Mouse (Mus musculus) left cerebral cortex, adult 18-20 months (tissue): ENCODE measurements at regions not wholly inside any gene's neighbourhood (a gene's known extent, or its start where the extent isn't known, plus 50 kb on each side); places are given as distances from the start of the nearest gene placed in this dataset.

Experiments
- DNase-seq, 2 experiments: peaks; one replicate each; pipeline ENCODE4 v3.0.0; 2021 to 2022; ENCODE audit warnings: low spot score in 2 of 2, mixed read lengths in 1 of 2

DNA sequence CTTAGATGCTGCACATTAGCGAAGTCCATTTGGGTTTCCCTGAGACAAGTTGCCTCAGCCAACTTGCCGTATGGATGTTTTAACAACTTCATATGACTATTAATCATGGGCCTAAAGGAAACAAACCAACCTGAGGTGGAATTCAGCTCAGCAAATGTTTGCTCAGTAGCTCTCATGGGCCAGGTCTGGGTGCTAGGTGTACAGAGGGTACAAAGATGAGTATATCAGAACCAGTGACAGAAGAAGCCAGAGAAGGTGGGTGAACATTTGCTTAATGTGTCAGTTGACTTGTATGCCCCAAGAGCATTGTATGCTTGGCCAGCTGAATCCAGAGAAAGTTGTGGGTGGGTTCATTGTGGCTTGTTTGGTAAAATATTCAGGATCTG is 53.8 kb upstream of the Bmp2 start:
- no peak for DNase-seq

DNA sequence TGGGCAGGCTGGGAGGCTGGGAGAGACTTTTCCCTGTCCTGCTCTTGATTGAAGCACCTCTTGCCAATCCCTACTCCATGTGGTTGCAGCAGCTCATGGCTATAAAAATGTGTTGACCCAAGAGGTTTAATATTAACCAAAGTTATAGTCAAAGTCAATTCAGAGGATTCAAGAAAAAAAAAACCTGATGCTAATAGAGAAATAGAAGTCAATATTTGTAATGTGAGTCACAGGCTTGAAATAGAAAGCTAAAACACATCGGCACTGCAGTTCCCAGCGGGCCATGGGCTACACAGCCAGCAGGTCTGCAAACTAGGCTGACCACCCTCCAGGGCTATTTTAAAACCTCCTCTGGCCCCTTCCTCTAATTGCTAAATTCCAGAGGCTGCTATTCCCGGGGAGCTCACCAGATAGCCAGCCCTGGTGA is 53.2 kb upstream of the Bmp2 start:
- DNase-seq: no peak

DNA sequence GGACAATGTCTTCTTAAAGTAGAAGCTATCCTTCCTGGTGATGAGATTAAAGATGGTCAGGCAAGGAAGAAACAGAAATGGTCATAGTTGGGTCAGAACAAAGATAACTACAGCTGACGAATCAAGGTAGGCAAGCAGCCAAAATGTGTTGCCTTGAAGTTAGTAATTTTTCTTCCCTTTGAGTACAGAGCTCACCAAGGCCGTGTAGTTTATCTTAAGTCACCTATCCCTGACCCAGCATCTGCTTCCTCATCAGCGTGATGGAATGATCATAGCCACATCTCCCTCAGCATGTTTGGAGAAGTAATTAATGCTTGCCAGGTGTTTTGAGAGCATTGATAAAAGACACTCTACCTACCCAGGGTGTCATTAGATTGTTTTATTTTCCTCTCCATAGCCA is 52.1 kb upstream of the Bmp2 start:
- DNase-seq: no peak
